Mouse (Mus musculus) embryonic facial prominence, embryonic 11.5 days (tissue): ENCODE data around the gene Gjb4. TPM values are rescaled to one million over a fixed set of nuclear protein-coding genes. Genes with fewer than 3 reads are reported as not detected.

Experiments used
- ATAC-seq: fragments of 200-750 bp; cut with Nextera tagmentation; replicated peaks from 2 replicates; pipeline ENCODE4 v1.8.0; 2017; ENCODE audit warnings: low read depth; ENCODE audit not compliant: insufficient number of reproducible peaks, low FRiP score, low TSS enrichment
- DNase-seq: peaks from one replicate; pipeline ENCODE4 v3.0.0-alpha.2; 2015; ENCODE audit warnings: low spot score
- H3K27ac ChIP-seq: fragments of 300-500 bp; sonication (generic); replicated peaks from 2 replicates; pipeline ENCODE4 v1.5.1; 2014; ENCODE audit warnings: mild to moderate bottlenecking, low read depth, low read length, control low read depth
- H3K27me3 ChIP-seq: fragments of 300-500 bp; sonication (generic); 2 replicates; pipeline ENCODE4 v1.6.1; 2014; ENCODE audit warnings: mild to moderate bottlenecking, low read length, moderate library complexity, mixed read lengths; ENCODE audit not compliant: control insufficient read depth, insufficient read depth
- H3K36me3 ChIP-seq: fragments of 300-500 bp; sonication (generic); replicated peaks from 2 replicates; pipeline ENCODE4 v1.6.1; 2014; ENCODE audit warnings: low read depth, mild to moderate bottlenecking, low read length, moderate library complexity, mixed read lengths; ENCODE audit not compliant: control insufficient read depth, insufficient read depth
- H3K4me1 ChIP-seq: fragments of 300-500 bp; sonication (generic); 2 replicates; pipeline ENCODE4 v1.6.1; 2014; ENCODE audit warnings: low read length, mixed read lengths; ENCODE audit not compliant: control insufficient read depth, insufficient read depth
- H3K4me2 ChIP-seq: fragments of 300-500 bp; sonication (generic); 2 replicates; pipeline ENCODE4 v1.6.1; 2014; ENCODE audit warnings: low read depth, mild to moderate bottlenecking, control low read depth, low read length, moderate library complexity
- H3K4me3 ChIP-seq: fragments of 300-500 bp; sonication (generic); 2 replicates; pipeline ENCODE4 v1.5.1; 2014; ENCODE audit warnings: low read depth, low read length, control low read depth
- H3K9ac ChIP-seq: fragments of 300-500 bp; sonication (generic); replicated peaks from 2 replicates; pipeline ENCODE4 v1.6.1; 2014; ENCODE audit warnings: mild to moderate bottlenecking, control low read depth, low read length
- H3K9me3 ChIP-seq: fragments of 300-500 bp; sonication (generic); replicated peaks from 2 replicates; pipeline ENCODE4 v1.6.1; 2016; ENCODE audit warnings: mild to moderate bottlenecking, low read length, inconsistent platforms, mixed read lengths; ENCODE audit not compliant: control insufficient read depth
- WGBS: fragments of 180-500 bp; shearing (Covaris S2); extraction: QIAGEN DNeasy Blood & Tissue Kit; methylation state at CpG from one replicate; pipeline ENCODE4 v1.1.7; 2014; 5-methylcytosine and 5-hydroxymethylcytosine counted together
- polyA plus RNA-seq: library from polyadenylated mRNA; unstranded; fragments of >200 nt; fragmentation: Nextera tagmentation; extraction: Ambion mirVana; gene quantifications from 2 replicates; pipeline ENCODE4 v1.2.1, GENCODE M21; 2014

The Gjb4 gene
- polyA plus RNA-seq, 1 experiment from 2014 or later, result 0.18 TPM

DNA sequence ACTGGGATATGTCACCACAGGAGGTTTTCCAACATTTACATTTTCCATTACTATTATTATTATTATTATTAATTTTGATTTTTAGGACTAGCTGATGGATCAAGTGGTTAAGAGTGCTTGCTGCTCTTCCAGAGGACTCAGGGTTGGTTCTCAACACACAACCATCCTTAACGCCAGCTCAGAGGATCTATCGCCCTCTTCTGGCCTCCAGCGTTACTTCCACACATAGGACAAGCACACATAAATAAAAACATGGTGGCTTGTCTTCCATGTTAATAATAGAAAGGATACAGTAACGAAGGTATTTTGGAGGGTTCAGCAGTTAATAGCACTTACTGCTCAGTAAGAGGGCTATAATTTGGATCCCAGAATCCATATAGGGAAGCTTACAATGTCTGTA lies 20.8 kb upstream of the Gjb4 start:
- Histone ChIP-seq H3K4me3 (no peak overlapping the region), H3K4me2 (no peak overlapping the region), H3K27ac (no peak overlapping the region), H3K9ac (no peak overlapping the region), H3K9me3 (no peaks in the 10 kb centered on the region), H3K36me3 (no peaks in the 10 kb centered on the region), H3K4me1 (no peaks in the 10 kb centered on the region), H3K27me3 (no peaks in the 10 kb centered on the region)
- DNase-seq (no peak), ATAC-seq (no peak)
- WGBS, result 87% methylated on average over 4 of the region's 4 CpGs

DNA sequence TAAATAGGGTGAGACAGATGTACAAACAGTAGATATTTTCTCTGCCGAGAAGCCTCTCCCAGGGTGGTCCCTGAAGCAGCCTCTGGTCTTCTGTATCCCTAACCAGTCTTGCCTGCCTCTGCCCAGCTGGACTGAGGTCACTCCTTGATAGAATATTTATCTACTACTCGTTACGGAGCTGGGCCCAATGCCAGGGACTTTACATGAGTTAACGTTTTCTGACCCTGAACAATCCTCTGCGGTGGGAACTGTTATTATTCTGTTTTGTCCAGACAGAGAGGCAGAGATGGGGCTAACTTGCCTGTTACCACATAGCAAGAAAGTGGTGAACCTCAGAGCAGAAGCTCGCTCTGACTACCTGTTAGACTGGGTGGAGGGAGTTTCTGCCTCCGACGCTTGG lies 19.6 kb upstream of the Gjb4 start:
- no peak overlapping the region for H3K27ac ChIP-seq
- H3K36me3 ChIP-seq, result no peaks in the 10 kb centered on the region
- no peak overlapping the region for H3K4me3 ChIP-seq
- no peak overlapping the region for H3K4me2 ChIP-seq
- WGBS, result 67% methylated on average over 8 of the region's 8 CpGs
- no peak overlapping the region for H3K9ac ChIP-seq
- H3K4me1 ChIP-seq, result no peaks in the 10 kb centered on the region
- no peaks in the 10 kb centered on the region for H3K27me3 ChIP-seq
- DNase-seq (no peak), ATAC-seq (no peak)
- no peaks in the 10 kb centered on the region for H3K9me3 ChIP-seq

DNA sequence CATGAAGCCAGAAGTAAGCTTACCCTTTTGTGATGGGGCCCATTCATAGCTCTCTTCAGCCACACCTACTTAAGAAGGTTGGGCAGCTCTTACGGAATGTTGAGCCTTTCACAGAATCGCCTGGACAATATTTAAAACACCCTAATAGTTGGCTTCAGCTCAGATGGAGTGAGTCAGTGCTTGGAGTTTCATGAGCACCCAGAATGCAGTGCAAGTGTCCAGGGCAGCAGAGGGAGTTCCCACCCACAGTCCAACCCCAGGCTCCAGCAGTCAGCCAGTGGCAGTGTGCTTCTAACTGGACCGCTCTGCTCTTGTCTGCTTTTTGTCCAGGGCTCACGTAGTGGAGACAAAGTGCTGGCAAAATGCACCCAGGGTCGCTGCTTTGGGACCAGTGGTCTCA lies 17.7 kb upstream of the Gjb4 start:
- H3K9ac ChIP-seq, result no peak overlapping the region
- no peaks in the 10 kb centered on the region for H3K4me1 ChIP-seq
- no peaks in the 10 kb centered on the region for H3K27me3 ChIP-seq
- 77% methylated on average over 5 of the region's 5 CpGs for WGBS
- no peaks in the 10 kb centered on the region for H3K9me3 ChIP-seq
- no peak overlapping the region for H3K27ac ChIP-seq
- no peak overlapping the region for H3K4me2 ChIP-seq
- ATAC-seq (no peak), DNase-seq (no peak)
- no peaks in the 10 kb centered on the region for H3K36me3 ChIP-seq
- H3K4me3 ChIP-seq, result no peak overlapping the region

DNA sequence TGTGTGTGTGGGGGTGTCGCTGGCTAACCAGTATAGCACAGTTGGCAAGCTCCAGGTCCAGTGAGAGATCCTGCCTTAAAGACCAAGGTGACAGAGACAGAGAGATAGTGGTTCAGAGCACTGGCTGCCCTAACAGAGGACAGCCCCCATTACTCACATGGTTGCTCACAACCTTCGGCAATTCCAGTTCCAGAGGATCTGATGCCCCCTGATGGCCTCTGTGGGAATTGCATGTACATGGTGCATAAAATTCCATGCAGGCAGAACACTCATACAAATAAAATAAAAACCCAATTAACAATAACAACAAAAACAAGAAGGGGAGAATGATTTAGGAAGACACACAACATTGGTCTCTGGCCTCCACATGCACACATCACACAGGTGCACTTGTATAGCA lies 16.6 kb upstream of the Gjb4 start:
- Histone ChIP-seq H3K36me3 (no peaks in the 10 kb centered on the region), H3K9me3 (no peaks in the 10 kb centered on the region), H3K27ac (no peak overlapping the region), H3K4me2 (no peak overlapping the region), H3K4me1 (no peaks in the 10 kb centered on the region), H3K27me3 (no peaks in the 10 kb centered on the region), H3K9ac (no peak overlapping the region), H3K4me3 (no peak overlapping the region)
- peak; percentile 61 for DNase-seq
- no peak for ATAC-seq
- 43% methylated on average over 2 of the region's 2 CpGs for WGBS

DNA sequence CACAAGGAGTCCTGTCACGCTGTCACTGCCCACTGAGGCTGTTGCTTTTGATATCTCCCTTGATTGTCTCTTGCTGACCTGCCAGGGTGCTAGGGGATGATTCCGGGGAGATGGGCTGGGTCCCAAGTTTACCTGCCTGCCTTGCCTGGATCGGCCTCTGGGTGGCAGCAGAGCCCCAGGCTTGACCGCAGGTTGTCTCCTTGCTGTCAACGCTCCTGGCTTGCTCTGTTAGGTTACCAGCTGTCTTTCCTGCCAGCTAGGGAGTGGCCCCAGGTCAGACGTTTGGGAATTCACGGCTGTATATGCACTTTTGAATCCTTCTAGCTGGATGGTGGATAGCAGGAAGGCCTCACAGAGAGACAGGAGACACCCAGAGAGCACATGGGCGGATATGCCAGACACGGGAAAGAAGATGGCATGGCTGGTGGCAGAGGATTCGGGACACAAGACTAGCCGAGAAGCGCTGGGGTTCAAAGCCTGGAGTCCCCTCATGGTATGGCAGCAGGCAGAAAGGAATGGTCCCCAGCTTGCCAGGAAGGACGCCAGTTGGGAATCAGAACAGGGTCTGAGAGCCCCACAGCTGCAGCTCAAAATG lies 14.6 kb upstream of the Gjb4 start:
- no peak for ATAC-seq
- peak; percentile 75 for DNase-seq
- Histone ChIP-seq H3K4me3 (no peak overlapping the region), H3K4me1 (no peaks in the 10 kb centered on the region), H3K4me2 (no peak overlapping the region), H3K27me3 (no peaks in the 10 kb centered on the region), H3K9ac (no peak overlapping the region), H3K9me3 (no peaks in the 10 kb centered on the region), H3K27ac (no peak overlapping the region), H3K36me3 (no peaks in the 10 kb centered on the region)
- 31% methylated on average over 13 of the region's 13 CpGs for WGBS

DNA sequence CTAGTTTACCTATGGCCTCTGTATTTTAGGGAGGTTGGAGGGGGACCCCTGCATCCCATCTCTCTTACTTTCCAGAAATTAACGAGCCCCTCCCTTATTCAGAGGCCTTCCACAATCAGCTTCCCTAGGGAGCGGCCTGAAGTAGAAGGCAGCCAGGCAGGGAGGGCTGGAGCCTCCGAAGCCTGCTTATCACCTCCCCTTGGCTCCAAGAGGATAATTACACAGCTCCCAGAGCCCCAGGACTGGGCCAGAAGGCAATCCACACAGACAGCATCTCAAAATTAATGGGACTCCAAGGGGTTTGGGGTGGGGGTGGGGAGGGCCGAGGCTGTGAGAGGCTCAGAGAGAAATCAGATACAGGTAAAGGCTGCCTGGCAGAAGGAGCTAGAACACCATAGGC lies 12.0 kb upstream of the Gjb4 start:
- DNase-seq (no peak), ATAC-seq (peak; percentile 17; the same call in 1 of the 2 replicates)
- no peaks in the 10 kb centered on the region for H3K4me1 ChIP-seq
- H3K9me3 ChIP-seq, result no peaks in the 10 kb centered on the region
- no peak overlapping the region for H3K4me2 ChIP-seq
- H3K4me3 ChIP-seq, result no peak overlapping the region
- H3K9ac ChIP-seq, result no peak overlapping the region
- 12% methylated on average over 4 of the region's 4 CpGs for WGBS
- no peaks in the 10 kb centered on the region for H3K36me3 ChIP-seq
- no peak overlapping the region for H3K27ac ChIP-seq
- H3K27me3 ChIP-seq, result no peaks in the 10 kb centered on the region

DNA sequence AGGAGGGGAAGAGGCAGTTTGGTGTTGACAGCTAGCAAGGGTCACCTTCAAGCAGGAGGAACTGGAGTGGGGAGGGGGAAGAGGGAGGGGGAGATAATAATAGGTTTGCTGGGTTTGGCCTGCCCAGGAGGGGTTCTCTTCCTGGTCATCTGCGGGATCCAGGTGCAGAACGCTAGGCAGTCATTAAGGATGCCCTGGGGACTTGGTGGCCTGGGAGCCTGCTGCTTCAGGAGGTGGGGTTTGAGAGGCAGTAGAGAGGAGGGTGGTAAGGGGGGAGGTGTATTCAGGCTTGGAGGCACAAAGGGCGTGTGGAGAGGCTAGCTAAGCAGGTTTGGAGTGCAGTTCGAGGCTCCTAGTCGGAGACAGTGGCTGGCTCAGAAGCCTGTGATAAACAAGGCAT lies 11.6 kb upstream of the Gjb4 start:
- Histone ChIP-seq H3K27me3 (no peaks in the 10 kb centered on the region), H3K4me1 (no peaks in the 10 kb centered on the region), H3K36me3 (no peaks in the 10 kb centered on the region), H3K9me3 (no peaks in the 10 kb centered on the region), H3K27ac (no peak overlapping the region), H3K9ac (no peak overlapping the region), H3K4me3 (no peak overlapping the region), H3K4me2 (no peak overlapping the region)
- DNase-seq, result no peak
- WGBS, result 18% methylated on average over 5 of the region's 5 CpGs
- ATAC-seq, result no peak

DNA sequence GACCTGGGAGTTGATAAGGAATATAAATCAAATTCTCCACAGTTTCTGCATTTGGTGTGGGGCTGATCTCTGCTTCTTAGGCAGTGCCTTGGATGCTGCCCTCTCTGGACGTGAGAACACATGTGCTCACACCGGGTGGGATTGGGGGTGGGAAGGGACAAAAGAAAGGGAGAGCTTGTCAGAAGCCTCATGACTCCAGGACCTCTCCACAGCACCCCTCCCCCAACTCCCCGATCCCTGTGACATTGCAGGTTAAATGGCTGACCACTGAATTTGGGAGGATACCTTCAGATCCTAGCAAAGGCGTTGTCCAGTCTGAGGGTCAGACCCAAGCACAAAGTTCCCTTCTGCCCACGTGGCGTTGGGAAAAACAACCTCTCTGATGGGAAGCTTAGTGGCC lies 10.6 kb upstream of the Gjb4 start:
- Histone ChIP-seq H3K27me3 (no peaks in the 10 kb centered on the region), H3K4me1 (no peaks in the 10 kb centered on the region), H3K4me2 (no peak overlapping the region), H3K9ac (no peak overlapping the region), H3K9me3 (no peaks in the 10 kb centered on the region), H3K36me3 (no peaks in the 10 kb centered on the region), H3K27ac (no peak overlapping the region), H3K4me3 (no peak overlapping the region)
- ATAC-seq (no peak), DNase-seq (no peak)
- 54% methylated on average over 6 of the region's 6 CpGs for WGBS
